Mouse (Mus musculus) C2C12 (cell line): ENCODE measurements around the gene Rarres2.

Source experiments
- CEBPB ChIP-seq: IDR thresholded peaks from one replicate; pipeline ENCODE4 v1.6.1; 2011; ENCODE audit warnings: low read depth, mild to moderate bottlenecking, control low read depth, moderate library complexity
- CTCF ChIP-seq: IDR thresholded peaks from one replicate; pipeline ENCODE4 v1.5.1; 2011; ENCODE audit not compliant: control insufficient read depth, insufficient read depth, insufficient read length
- MAX ChIP-seq: IDR thresholded peaks from one replicate; pipeline ENCODE4 v1.6.1; 2011; ENCODE audit warnings: mild to moderate bottlenecking, control low read depth
- MYOD1 ChIP-seq: IDR thresholded peaks from one replicate; pipeline ENCODE4 v1.6.1; 2011; ENCODE audit warnings: low read depth; ENCODE audit not compliant: control insufficient read depth, insufficient read length
- MYOG ChIP-seq: IDR thresholded peaks from one replicate; pipeline ENCODE4 v1.6.1; 2011; ENCODE audit not compliant: control insufficient read depth, insufficient read length; ENCODE audit errors: extremely low read depth
- USF1 ChIP-seq: IDR thresholded peaks from one replicate; pipeline ENCODE4 v1.6.1; 2011; ENCODE audit warnings: low read depth, mild to moderate bottlenecking, control low read depth, moderate library complexity

DNA sequence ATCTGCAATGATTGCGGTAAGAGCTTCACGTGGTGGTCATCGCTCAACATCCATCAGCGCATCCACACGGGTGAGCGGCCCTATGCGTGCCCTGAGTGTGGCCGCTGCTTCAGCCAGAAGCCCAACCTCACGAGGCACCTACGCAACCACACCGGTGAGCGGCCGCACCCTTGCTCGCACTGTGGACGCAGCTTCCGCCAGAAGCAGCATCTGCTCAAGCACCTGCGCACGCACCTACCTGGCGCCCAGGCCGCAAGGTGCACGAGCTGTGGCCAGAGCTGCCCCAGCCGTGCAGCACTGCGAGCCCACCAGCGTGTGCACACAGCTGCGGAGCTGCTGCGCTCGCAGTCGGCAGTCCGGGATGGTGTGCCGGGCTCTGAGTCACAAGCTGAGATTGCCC lies 47.4 kb upstream of the Rarres2 start:
- TF ChIP-seq USF1 (no peak), CTCF (no peak), MYOD1 (no peak), MAX (no peak), MYOG (no peak), CEBPB (no peak)
